Mouse (Mus musculus) lung, postnatal 25 days (tissue): ENCODE data around the gene Sirpa.

Source experiments
- DNase-seq: peaks from one replicate; pipeline ENCODE4 v3.0.0; 2022; ENCODE audit warnings: low spot score

Gene Sirpa

DNA sequence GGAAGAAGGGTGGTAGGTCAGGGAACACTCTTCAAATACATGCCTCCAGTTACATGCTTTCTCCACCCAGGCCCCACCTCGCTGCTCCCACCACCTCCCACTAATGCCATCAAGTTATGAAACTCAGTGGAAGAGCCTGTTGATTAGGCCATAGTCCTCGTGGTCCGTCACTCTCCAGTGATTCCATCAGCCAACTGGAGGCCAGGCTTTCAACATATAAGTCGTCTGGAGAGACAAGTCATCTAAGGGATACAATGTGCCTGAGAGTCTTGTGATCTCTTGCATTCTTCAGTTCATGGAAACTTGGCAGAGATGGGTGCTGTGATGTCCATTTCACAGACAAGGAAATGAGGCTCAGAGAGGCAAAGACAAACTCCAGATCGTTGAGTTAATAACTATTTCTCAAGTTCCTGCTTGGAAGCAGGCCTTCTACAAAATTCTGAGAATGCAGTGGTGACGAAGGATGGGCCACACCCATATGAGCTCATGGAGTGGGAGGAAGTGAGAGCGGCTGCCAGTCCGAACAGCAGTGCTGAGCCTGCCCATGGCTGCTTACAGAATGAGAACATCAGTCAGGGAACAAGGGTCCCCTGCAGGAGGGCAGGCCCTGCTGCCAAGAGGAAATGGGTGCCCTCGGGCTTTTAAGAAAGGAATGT is 40.6 kb downstream of the Sirpa start:
- peak; percentile 90 for DNase-seq

DNA sequence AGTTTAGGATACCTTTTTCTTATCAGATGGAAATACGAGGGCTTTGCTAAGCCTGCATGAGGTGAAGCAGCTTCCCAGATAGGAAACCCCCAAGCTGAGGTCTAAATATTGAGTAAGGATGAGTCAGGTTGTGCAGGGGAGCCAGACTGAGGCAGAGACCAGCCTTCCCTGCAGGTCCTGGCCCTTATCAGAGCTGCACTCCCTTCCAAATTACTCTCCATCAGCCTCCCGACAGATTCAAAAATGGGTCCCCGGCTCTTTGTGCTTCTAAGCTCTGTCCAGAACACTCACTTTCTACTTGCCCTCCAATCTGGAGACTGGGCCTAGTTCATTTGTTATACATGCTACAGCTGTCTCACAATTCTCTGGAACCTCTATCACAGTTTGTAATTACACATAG is 41.3 kb downstream of the Sirpa start:
- DNase-seq, result no peak

DNA sequence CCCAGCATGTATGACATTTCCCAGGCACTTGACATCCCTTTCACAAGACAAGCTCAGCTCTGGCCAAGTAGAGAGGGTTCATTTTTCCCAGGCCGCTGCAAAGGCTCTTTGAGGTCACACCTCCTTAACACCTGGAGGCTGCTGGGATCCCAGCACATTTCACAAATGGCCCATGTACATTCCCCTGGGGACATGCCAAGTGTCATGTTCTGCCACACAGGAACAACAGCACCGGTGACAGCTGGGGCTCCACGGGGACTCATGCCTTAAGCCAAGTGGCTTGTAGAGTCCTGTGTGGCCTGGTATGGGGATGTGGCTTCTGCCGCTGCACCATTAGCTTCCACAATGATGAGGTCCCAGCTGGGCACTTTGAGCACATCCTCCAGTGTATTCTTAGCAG is 60.0 kb downstream of the Sirpa start:
- peak; percentile 24 for DNase-seq

DNA sequence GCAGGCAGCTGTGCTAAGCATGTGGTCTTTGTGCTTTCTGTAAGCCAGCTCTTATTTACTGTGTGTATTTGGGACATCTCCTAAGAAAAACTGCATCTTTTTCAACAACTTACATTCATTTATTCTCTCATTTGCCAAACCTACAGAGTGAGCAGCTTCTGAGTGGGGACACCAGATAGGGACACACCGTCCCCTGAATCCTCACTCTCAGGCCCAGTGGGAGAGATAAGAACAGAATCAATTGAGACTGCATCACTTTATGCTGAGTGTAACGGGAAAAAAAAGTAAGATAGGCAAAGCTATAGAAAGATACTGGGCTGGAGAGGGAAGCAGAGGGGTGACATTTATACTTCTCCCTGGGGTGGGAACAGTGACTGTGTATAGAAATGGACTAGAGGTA is 61.0 kb downstream of the Sirpa start:
- DNase-seq, result no peak

DNA sequence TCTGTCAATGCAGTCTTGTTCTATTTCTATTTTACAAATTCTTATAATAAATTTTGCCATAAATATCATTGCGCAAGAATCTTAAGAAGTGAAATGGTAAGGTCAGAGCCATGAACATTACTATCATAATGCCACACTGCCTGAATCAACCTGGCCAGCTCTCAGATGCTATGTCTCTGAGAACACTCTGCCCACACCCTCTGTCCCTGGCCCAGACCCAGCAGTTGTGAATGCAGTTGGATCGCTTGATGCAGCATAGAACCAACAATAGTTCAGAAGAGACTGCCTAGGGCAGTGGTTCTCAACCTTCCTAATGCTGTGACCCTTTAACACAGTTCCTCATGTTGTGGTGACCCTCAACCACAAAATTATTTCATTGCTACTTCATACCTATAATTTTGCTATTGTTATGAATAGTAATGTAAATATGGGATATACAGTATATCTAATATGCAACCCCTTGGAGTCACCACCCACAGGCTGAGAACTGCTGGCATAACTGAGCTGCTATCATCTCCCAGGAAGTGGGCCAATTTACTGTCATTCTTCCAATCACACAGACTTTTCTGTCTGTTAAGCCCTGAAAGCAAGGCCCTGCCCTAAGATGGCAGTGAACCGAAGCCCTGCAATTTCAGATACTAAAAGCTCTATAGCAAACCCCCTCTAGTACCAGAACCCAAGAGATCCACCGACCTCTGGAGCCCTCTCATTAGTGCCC is 61.8 kb downstream of the Sirpa start:
- no peak for DNase-seq

DNA sequence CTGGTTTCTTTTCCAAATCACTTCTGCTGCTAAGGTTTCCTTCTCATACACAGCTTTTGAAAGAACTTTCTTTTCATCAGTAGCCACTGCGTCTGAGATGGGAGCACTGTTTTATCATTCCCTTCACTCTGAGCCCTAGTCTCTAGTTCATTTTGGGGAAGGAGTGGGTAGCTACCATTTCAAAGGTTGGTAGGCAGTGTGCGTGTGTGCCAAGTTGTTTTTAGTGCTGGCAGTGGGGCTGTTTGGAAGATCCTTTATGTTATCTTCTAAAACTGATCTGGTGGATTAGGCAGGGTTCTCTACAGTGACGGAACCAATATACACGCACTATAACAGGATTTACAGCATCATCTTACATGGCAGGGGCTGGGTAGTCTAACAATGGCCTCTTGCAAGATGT is 62.4 kb downstream of the Sirpa start:
- DNase-seq, result no peak

DNA sequence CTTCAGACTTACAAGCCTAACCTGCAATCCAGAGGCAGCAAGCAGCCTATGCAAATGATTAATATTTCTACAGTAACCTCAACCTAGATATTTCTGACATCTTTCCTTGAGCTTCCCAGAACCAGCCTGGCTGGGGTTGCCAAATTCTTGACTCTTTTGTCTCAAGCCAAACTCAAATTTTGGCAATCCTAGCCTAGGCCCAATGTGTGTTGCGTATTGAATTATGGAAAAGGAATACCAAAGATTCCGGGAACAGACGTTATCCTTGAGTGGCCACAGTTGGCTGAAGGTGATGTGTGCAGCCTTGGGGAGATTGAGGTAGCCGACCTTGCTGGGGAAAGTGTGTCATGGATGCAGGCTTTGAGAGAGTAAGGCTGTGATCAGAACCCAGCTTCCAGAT is 66.2 kb downstream of the Sirpa start:
- DNase-seq, result no peak

DNA sequence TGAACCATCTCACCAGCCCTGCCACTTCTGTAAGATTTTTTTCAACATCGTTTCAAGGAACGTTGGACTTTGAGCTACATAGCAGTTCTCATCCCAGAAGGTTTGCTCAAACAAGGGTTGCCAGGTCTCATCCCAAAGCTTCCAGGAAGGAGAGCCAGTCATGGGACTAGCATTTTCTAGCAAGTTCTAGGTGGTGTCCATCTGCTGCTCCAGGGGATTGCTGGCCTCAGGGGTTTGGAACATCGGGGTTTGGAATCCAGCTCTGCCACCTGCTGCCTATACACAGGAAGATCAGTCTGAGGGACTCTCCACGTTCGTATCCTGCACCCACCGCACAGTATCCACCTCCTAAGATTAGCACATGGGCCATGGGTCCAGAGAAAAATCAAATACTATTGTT is 67.4 kb downstream of the Sirpa start:
- peak; percentile 14 for DNase-seq

DNA sequence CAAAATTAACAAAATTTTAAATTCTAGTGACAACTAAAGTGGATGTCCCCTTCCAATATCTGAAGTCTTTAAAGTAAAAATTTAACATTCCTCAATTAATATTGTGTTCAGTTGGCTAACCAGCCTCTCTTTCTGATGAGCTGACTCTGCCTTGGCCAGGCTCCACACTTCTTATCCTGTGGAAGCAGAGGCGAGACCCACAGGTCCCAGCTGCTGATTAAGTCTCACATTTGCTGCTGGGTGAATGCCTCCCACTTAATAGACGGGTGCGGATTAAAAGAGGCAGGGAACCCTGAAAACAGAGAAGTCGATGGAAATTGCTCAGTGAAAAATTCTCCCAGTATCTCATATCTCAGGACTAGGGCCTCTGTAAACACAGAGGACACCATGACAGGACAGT is 69.8 kb downstream of the Sirpa start:
- no peak for DNase-seq

DNA sequence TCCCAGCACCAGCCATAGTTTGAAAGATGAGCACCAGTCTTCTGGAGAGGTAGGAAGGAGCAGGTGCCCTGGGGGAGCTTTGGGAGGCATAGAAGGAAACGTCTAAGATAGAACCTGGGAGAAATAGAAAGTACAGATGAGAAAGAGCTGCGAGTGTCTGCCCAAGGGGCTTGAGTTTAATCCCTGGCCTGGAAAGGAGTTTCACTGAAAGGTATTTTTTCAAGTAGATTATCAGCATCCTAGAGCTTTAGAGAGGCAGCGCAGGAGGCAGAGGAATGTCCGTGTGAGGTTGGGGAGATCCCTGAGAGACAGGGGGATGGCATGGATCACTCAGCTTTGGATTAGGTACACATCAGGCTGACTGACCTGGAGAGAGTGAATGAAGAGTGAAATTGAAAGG is 79.3 kb downstream of the Sirpa start:
- no peak for DNase-seq

DNA sequence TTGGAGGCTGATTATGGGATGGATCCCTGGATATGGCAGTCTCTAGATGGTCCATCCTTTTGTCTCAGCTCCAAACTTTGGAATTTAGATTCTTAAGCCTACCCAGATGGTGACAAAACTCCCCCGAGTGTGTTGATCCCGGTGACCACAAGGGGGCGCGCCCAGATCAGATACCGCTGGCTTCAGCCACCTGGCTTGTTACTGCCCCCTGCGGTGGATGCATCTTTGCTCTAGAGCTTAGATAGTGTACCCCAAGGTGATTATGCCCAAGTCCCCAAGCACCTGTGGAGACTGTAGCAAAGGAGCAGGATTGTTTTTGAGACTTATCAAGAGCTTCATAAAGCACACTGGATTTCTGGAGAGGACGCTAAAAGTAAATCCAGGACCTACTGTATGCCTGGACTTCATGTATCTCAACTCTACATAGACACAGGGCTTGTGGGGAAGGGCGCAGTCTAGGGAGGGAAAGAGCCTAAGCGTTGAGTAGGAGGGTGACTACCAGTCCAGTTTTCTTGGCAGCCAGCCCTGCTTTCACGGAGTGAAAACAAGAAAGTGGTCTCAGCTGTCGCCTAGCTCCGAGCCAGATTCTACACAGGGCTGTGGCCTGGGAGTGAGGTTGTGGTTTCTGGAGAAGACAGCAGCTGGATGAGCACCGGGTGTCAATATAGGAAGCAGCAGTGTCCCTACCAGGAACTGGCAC is 82.5 kb downstream of the Sirpa start:
- DNase-seq, result peak; percentile 65

DNA sequence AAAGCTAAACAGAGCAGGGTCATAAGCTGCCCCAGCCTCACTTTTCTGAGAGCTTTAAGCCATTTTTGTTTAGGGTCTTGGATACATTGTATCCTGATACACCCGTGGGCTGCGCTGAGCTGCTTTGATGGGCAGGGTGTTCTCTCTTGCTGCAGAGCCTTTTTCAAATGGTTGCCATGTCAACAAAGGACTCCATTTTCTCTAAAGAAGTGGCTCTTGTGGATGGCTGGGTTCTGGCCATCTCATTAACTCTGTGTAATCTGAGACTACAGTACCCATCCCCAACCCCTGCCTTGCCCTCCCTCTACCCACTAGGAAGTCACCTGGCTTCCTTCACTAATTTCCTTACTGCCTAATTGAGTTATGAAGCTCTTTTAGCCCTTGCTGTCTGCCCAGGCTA is 85.0 kb downstream of the Sirpa start:
- no peak for DNase-seq

DNA sequence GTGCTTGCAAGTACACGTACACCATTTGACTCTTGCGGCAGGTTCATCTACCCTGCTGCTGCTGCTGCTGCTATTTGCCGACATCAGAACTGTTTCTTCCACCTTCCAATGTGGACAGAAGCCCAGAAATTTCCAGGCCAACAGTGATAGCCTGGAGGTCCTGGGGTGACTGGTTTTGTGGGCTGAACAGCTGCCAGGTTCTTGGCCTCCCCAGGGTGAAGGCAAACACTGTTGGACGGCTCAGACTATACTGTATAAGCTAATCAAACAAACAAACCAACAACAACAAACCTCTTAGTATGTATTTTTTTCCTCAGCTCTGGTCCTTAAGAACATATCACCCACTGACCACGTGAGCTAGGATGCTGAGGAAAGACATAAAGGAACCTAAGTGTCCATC is 86.4 kb downstream of the Sirpa start:
- no peak for DNase-seq

DNA sequence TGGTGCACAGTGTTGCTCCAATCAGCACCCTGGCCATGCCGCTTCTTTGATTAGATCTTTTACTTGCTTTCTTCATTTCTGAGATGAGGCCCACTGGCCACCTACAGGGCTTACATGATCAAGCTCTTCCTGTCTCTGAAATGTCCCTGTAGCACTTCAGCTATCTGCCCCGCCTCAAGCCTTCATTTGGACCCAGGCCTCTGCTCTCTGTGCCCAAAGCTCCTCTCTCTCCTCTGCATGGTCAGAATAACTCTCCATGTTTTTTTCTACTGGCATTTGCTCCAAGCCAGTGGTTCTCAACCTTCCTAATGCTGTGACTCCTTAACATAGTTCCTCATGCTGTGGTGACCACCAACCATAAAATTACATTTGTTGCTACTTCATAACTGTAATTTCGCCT is 87.6 kb downstream of the Sirpa start:
- DNase-seq, result no peak
